Mouse (Mus musculus) neural tube, embryonic 14.5 days (tissue): ENCODE data around the gene Ptgr2. TPM values are rescaled to one million over a fixed set of nuclear protein-coding genes. Genes with fewer than 3 reads are reported as not detected.
A peak's percentile ranks its signal among the peaks of the same experiment; 100 is the strongest.

ENCODE experiments used
- ATAC-seq: fragments of 200-750 bp; cut with Nextera tagmentation; 2 replicates; pipeline ENCODE4 v1.8.0; 2017; ENCODE audit warnings: low read depth, mild to moderate bottlenecking, moderate TSS enrichment, moderate library complexity
- H3K27ac ChIP-seq: fragments of 300-500 bp; sonication (generic); 2 replicates; pipeline ENCODE4 v1.5.1; 2014; ENCODE audit warnings: low read depth, mild to moderate bottlenecking, control low read depth, low read length, moderate library complexity, mixed read lengths
- H3K27me3 ChIP-seq: fragments of 300-500 bp; sonication (generic); 2 replicates; pipeline ENCODE4 v1.6.1; 2014; ENCODE audit warnings: low read length; ENCODE audit not compliant: control insufficient read depth, insufficient read depth
- H3K36me3 ChIP-seq: fragments of 300-500 bp; sonication (generic); 2 replicates; pipeline ENCODE4 v1.6.1; 2014; ENCODE audit warnings: low read length, mixed read lengths; ENCODE audit not compliant: control insufficient read depth, insufficient read depth
- H3K4me1 ChIP-seq: fragments of 300-500 bp; sonication (generic); 2 replicates; pipeline ENCODE4 v1.6.1; 2014; ENCODE audit warnings: low read length; ENCODE audit not compliant: control insufficient read depth, insufficient read depth
- H3K4me2 ChIP-seq: fragments of 300-500 bp; sonication (generic); 2 replicates; pipeline ENCODE4 v1.6.1; 2014; ENCODE audit warnings: mild to moderate bottlenecking, low read depth, low read length, control low read depth
- H3K4me3 ChIP-seq: fragments of 300-500 bp; sonication (generic); 2 replicates; pipeline ENCODE4 v1.5.1; 2014; ENCODE audit warnings: low read depth, low read length, control low read depth, mixed read lengths
- H3K9ac ChIP-seq: fragments of 300-500 bp; sonication (generic); replicated peaks from 2 replicates; pipeline ENCODE4 v1.6.1; 2014; ENCODE audit warnings: low read depth, mild to moderate bottlenecking, control low read depth, low read length, mixed read lengths
- H3K9me3 ChIP-seq: fragments of 300-500 bp; sonication (generic); 2 replicates; pipeline ENCODE4 v1.6.1; 2016; ENCODE audit warnings: low read length; ENCODE audit not compliant: control insufficient read depth
- WGBS: fragments of 180-500 bp; shearing (Covaris S2); extraction: QIAGEN DNeasy Blood & Tissue Kit; methylation state at CpG from one replicate; pipeline ENCODE4 v1.1.7; 2014; 5-methylcytosine and 5-hydroxymethylcytosine counted together
- polyA plus RNA-seq: library from polyadenylated mRNA; unstranded; fragments of >200 nt; fragmentation: Nextera tagmentation; extraction: Ambion mirVana; gene quantifications from 2 replicates; pipeline ENCODE4 v1.2.1, GENCODE M21; 2014

The Ptgr2 gene
- polyA plus RNA-seq, 1 experiment from 2014 or later, result 14.1 TPM

DNA sequence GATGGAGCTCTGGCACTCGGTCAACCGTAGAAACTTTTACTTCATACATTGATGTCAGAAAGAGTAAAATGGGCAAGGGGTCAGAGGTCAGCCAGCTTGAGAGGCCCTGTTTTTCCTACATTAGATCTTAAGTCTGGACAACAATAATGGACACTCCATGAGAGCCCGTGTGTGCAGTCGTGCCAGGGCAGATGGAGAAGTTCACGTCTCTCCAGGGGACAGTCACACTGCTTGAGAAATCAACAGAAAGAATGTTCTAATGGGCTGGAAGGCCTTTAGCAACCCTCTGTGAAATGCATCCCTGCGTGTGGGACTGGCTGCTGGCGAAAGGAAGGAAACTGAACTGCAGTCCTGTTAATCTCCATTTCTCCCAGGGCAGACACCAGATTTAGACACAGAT lies 24.7 kb upstream of the Ptgr2 start:
- no peaks in the 10 kb centered on the region for H3K4me1 ChIP-seq
- H3K4me2 ChIP-seq, result no peak overlapping the region
- no peak overlapping the region for H3K4me3 ChIP-seq
- H3K27ac ChIP-seq, result no peak overlapping the region
- no peaks in the 10 kb centered on the region for H3K27me3 ChIP-seq
- no peak overlapping the region for H3K9ac ChIP-seq
- ATAC-seq, result no peak
- WGBS, result 24% methylated on average over 7 of the region's 7 CpGs
- H3K9me3 ChIP-seq, result no peaks in the 10 kb centered on the region
- no peaks in the 10 kb centered on the region for H3K36me3 ChIP-seq

DNA sequence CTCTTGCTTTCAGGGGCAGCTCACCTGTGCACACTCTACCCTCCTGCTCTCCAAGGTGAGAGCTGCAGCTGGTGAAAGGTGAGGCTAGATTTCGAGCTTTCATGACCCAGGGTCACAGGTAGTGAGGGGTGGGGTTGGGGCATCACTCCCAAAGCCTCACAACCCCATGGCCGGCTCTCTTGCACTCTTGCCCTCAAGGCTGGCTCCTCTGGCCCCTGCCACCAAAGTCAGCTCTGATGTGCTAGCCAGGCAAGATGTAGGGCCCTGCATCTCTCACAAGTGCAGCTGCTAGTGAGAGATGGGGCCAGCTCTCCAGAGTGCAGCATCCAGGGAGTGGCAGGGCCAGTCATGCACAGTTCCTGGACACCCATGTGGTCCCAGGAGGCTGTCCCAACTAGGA lies 17.8 kb upstream of the Ptgr2 start:
- Histone ChIP-seq H3K9me3 (no peaks in the 10 kb centered on the region), H3K4me2 (no peak overlapping the region), H3K4me1 (no peaks in the 10 kb centered on the region), H3K27ac (no peak overlapping the region), H3K27me3 (no peaks in the 10 kb centered on the region), H3K36me3 (no peaks in the 10 kb centered on the region), H3K4me3 (no peak overlapping the region), H3K9ac (no peak overlapping the region)
- WGBS, result 75% methylated on average over 2 of the region's 2 CpGs
- no peak for ATAC-seq

DNA sequence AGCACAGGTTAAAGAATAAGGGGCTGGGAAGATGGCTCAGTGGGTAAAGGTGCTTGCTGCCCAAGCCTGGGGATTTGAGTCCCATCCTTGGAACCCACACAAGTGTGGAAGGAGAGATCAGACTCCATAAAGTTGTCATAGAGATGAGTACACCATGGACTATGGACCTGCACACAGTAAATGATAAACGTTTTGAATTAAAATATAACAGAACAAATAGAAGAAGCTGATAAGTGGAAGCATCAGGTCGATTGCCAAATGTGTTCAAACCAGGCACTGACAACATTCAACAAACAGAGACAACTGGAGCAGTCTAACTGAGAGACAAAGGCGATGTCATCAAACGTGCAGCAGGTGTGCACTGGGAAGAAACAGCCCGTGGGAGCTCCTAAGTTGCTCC lies 11.7 kb upstream of the Ptgr2 start:
- Histone ChIP-seq H3K27me3 (no peaks in the 10 kb centered on the region), H3K9me3 (no peaks in the 10 kb centered on the region), H3K9ac (no peak overlapping the region), H3K4me2 (no peak overlapping the region), H3K4me3 (no peak overlapping the region), H3K36me3 (no peaks in the 10 kb centered on the region), H3K4me1 (no peaks in the 10 kb centered on the region), H3K27ac (no peak overlapping the region)
- WGBS, result 68% methylated on average over 5 of the region's 5 CpGs
- ATAC-seq, result no peak

DNA sequence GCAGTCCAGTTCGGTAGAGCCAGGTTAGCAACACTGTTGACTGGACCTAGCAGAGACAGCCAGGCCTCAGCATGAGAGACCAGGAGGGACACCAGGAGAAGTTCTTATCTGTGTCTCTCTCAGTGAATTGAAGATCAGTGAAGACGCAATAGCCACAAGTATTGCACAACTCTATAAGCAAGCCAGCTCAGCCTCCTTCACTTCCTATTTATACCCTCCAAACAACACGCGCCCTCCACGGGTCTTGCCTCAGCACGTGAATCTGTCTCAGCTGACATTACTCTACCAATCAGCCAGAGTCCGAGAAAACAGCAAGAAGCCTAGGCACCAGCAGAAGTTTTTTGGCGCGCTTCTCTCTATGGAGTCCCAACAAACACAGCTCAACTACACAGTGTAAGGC lies 9.7 kb upstream of the Ptgr2 start:
- H3K4me2 ChIP-seq, result no peak overlapping the region

DNA sequence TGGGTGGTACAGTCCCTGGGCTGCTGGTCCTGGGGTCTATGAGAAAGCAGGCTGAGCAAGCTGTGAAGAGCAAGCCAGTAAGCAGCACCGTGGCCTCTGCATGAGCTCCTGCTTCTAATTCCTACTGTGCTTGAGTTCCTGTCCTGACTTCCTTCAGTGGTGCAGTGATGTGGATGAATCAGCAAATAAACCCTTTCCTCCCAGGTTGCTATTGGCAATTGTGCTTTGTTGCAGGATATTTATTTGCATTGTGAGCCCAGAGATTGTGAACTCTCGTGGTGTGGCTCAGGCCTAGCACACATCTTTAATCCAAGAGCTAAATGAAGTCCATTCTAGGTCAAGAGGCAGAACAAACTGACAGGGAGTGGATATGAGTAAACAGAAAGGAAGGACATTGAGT lies 8.7 kb upstream of the Ptgr2 start:
- ATAC-seq, result no peak
- Histone ChIP-seq H3K4me3 (no peak overlapping the region), H3K27ac (no peak overlapping the region), H3K27me3 (no peaks in the 10 kb centered on the region), H3K9me3 (no peaks in the 10 kb centered on the region), H3K9ac (no peak overlapping the region), H3K4me1 (no peaks in the 10 kb centered on the region), H3K4me2 (no peak overlapping the region), H3K36me3 (no peaks in the 10 kb centered on the region)
- WGBS, result 74% methylated on average over 2 of the region's 2 CpGs

More for the DNA sequence above, 9.7 kb upstream of the Ptgr2 start:
- Histone ChIP-seq H3K9me3 (no peaks in the 10 kb centered on the region), H3K4me3 (no peak overlapping the region), H3K36me3 (no peaks in the 10 kb centered on the region), H3K4me1 (no peaks in the 10 kb centered on the region), H3K9ac (no peak overlapping the region), H3K27me3 (no peaks in the 10 kb centered on the region), H3K27ac (no peak overlapping the region)
- ATAC-seq, result no peak
- 96% methylated on average over 9 of the region's 9 CpGs for WGBS

DNA sequence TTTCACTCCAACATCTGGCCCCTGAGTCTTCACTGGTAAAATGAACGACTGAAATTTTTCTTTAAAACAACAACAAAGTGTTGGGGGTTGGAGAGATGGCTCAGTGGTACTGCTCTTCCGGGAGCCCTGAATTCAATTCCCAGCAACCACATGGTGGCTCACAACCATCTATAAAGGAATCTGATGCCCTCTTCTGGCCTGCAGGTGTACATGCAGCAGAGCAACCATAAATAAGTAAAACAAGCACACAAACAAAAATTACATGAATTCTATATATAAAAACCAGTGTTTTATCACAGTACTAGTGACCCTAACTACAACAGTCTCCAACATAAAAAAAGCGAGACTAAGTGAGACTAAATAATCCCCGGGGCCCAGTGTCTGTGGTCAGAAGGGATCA lies 8.2 kb upstream of the Ptgr2 start:
- Histone ChIP-seq H3K36me3 (no peaks in the 10 kb centered on the region), H3K27me3 (no peaks in the 10 kb centered on the region), H3K4me3 (no peak overlapping the region), H3K4me1 (no peaks in the 10 kb centered on the region), H3K9me3 (no peaks in the 10 kb centered on the region), H3K4me2 (no peak overlapping the region), H3K9ac (no peak overlapping the region), H3K27ac (no peak overlapping the region)
- WGBS, result 88% methylated on average over 4 of the region's 4 CpGs
- no peak for ATAC-seq

DNA sequence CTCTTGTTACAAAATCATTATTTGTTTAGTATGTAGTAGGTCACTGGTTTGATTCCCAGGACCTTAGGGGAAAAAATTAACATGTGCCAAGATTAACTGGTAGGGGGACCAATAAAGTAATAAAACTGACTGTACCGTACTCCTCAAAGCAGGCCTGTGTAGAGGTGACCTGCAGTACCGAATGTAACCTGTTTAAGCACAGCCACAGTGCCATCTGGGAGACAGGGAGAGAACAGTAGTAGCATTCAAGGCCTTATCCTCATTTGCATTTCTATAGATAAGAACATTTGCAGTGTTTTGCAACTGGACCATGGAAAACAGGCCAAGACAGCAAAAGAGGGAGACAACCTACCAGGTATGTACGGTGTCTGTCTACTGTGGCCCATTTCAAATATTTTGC lies 7.2 kb upstream of the Ptgr2 start:
- H3K4me2 ChIP-seq, result no peak overlapping the region
- no peaks in the 10 kb centered on the region for H3K4me1 ChIP-seq
- H3K9ac ChIP-seq, result no peak overlapping the region
- no peak for ATAC-seq
- H3K4me3 ChIP-seq, result no peak overlapping the region
- no peaks in the 10 kb centered on the region for H3K27me3 ChIP-seq
- H3K9me3 ChIP-seq, result no peaks in the 10 kb centered on the region
- no peaks in the 10 kb centered on the region for H3K36me3 ChIP-seq
- H3K27ac ChIP-seq, result no peak overlapping the region
- 38% methylated on average over 3 of the region's 3 CpGs for WGBS

DNA sequence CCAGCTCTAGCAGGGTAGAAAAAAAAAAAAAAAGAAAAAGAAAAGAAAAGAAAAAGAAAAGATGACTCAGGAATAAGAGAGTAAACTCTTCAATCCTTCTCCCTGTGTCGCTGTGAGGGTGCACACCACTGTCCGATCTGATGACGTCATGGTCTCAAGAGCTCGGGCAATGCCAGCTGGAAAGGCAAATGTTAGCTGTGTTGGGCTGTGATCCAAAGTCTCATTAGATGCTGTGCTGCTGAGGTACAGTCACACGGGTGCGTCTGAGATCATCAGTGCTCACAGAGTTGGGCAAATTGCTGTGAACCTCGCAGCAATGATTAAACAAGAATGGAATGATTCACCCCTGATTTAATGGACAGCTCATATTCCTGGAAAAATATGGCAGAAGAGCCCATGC lies 6.1 kb upstream of the Ptgr2 start:
- Histone ChIP-seq H3K9me3 (no peaks in the 10 kb centered on the region), H3K4me2 (no peak overlapping the region), H3K4me3 (no peak overlapping the region), H3K36me3 (no peaks in the 10 kb centered on the region), H3K9ac (no peak overlapping the region), H3K27ac (no peak overlapping the region), H3K4me1 (no peaks in the 10 kb centered on the region), H3K27me3 (no peaks in the 10 kb centered on the region)
- 69% methylated on average over 7 of the region's 7 CpGs for WGBS
- no peak for ATAC-seq

DNA sequence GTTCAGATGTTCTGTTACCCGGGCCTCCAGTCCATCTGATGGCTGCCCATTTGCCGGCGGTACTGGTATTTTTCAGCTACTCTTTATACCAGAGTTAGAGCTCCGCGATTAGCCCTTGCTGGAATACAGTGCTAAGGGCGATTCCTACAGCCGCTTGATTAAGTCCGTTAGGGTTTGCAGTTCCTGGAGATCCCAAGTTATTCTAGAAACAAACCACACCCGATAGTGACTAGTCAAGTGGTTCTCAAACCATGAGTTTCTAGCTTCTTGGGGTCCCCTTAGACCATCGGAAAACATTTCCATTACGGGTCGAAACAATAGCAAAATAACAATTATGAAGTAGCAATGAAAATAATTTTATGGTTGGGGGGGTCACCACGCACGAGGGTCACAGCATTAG lies 641 bp upstream of the Ptgr2 start:
- Histone ChIP-seq H3K27me3 (no peaks in the 10 kb centered on the region), H3K36me3 (no peaks in the 10 kb centered on the region), H3K4me3 (no peak overlapping the region; the same call in 1 of the 2 replicates), H3K4me2 (peak overlapping the region; percentile 68), H3K4me1 (0 out of 2 replicates have a peak, but pooled peaks cover 6% of the 10 kb centered on the region), H3K9me3 (no peaks in the 10 kb centered on the region), H3K27ac (no peak overlapping the region), H3K9ac (no peak overlapping the region)
- no peak for ATAC-seq
- WGBS, result 74% methylated on average over 14 of the region's 14 CpGs

DNA sequence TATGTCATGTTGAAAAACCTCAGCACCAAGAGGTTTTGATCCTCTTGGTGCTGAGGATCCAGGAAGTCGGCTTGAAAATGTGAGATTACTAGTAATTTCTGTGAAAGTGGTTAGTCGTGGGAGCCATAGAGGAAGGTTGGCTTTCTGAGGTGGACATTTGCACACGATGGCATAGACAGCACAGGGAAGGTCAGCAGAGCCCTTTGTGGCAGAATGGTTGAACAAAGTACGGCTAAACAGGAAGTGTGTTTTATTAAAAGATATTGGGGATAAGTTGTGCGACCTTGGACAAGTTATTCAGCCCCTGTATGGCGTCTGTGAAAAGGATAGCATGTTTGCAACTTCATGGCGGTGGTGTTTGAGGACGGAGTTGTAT lies 549 bp downstream of the Ptgr2 start:
- peak overlapping the region; percentile 53 for H3K9ac ChIP-seq
- 0 out of 2 replicates have a peak, but pooled peaks have one; percentile 34 for ATAC-seq
- H3K4me3 ChIP-seq, result peak overlapping the region; percentile 49
- 0 out of 2 replicates have a peak, but pooled peaks cover 6% of the 10 kb centered on the region for H3K4me1 ChIP-seq
- peak overlapping the region; percentile 68 for H3K4me2 ChIP-seq
- no peaks in the 10 kb centered on the region for H3K36me3 ChIP-seq
- 33% methylated on average over 8 of the region's 8 CpGs for WGBS
- H3K27ac ChIP-seq, result no peak overlapping the region
- H3K27me3 ChIP-seq, result no peaks in the 10 kb centered on the region
- H3K9me3 ChIP-seq, result no peaks in the 10 kb centered on the region
